Mouse (Mus musculus): ENCODE data around the gene Pde1c. TPM values are rescaled to one million over a fixed set of nuclear protein-coding genes. Genes with fewer than 3 reads are reported as not detected.

Gene Pde1c
- polyA plus RNA-seq, 1 experiment: 1.9 TPM

DNA sequence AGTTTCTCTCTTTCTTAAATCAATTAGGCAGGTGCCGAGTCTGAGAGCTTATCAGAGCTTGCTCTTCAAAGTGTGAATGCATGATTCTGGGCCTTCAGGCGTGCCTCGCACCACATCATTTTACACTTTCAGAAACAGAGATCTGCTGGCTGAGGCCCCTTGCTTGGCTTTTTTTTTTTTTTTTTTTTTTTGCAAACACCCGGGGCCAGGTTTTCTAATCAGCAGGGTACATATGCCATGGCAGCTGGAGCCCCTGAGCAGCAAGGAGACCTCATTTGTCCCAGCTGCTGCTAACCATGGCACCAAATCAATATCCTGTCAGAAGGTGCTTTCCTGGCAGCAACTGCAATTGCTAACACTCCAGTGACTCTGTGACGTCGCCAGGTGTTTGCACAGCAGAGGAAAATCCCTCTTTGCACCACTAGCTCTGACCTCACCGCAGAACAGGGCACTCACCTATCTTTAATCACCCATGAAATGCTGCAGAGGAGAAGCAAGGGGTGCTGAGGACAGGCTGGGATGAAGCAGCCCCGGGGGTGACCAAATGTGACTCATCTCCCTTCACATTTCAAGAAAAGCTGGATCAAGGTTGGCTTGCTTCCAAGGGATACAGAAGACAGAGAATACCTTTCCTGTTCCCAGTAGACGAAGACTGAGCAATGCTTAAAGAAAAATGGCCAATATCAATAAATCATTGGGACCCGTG lies 195.7 kb downstream of the Pde1c start:
- no peak overlapping the region for H3K4me3 ChIP-seq (ENCODE audit: insufficient read depth, low read length)
- TF ChIP-seq CTCF (IDR thresholded peaks at IDR 0.05; ENCODE audit: borderline replicate concordance, insufficient read depth, low read length): no peak
- TF ChIP-seq POLR2A (IDR thresholded peaks at IDR 0.05; ENCODE audit: low read depth, low read length): no peak
- no peaks in the 10 kb centered on the region for H3K4me1 ChIP-seq (ENCODE audit: control insufficient read depth, insufficient read depth, low read length)
- H3K27ac ChIP-seq (ENCODE audit: insufficient read depth, low read length): no peak overlapping the region

DNA sequence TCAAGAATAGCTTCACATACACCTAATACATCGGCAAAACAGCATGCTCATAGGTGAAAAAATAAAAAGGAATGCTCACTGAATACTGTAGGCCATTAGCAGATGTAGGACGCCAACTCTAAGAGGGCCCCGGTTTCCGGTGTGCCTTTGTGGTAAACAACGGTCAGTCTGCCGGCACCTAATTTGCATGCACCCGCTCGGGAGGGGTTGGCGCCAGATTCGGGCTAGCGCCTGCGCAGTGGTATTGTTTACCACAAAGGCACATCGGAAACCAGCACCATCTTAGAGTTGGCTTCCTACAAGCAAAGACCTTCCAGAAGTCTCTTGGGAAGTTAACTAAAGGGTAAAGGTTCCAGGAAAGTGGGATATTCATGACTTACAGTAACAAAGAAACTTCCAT lies 199.4 kb downstream of the Pde1c start:
- Histone ChIP-seq H3K27ac (ENCODE audit: insufficient read depth, low read length) (no peak overlapping the region), H3K4me1 (ENCODE audit: control insufficient read depth, insufficient read depth, low read length) (no peaks in the 10 kb centered on the region), H3K4me3 (ENCODE audit: insufficient read depth, low read length) (no peak overlapping the region)
- TF ChIP-seq POLR2A (IDR thresholded peaks at IDR 0.05; ENCODE audit: low read depth, low read length): no peak
- no peak for TF ChIP-seq CTCF (IDR thresholded peaks at IDR 0.05; ENCODE audit: borderline replicate concordance, insufficient read depth, low read length)

DNA sequence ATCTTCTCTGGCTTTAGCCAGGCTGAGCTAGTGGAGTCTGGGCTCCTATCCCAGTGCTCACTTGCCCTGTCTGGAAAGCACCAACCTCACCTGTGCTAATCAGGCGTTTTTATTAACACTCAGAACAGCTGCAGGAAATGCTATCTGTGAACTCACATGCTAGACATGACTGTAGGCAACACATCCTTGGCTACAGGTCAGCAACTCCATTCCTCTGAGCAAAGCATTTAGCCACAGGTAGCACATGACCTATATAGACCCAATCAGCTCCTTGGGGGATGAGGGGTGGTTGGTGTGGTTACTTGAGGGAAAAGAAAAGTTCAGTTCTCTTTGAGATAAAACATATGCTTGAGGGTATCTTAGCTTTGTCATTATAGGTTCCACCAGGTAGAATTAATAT lies 200.8 kb downstream of the Pde1c start:
- Histone ChIP-seq H3K4me1 (ENCODE audit: control insufficient read depth, insufficient read depth, low read length) (no peaks in the 10 kb centered on the region), H3K4me3 (ENCODE audit: insufficient read depth, low read length) (no peak overlapping the region), H3K27ac (ENCODE audit: insufficient read depth, low read length) (no peak overlapping the region)
- TF ChIP-seq POLR2A (IDR thresholded peaks at IDR 0.05; ENCODE audit: low read depth, low read length) (no peak), CTCF (IDR thresholded peaks at IDR 0.05; ENCODE audit: borderline replicate concordance, insufficient read depth, low read length) (no peak)

DNA sequence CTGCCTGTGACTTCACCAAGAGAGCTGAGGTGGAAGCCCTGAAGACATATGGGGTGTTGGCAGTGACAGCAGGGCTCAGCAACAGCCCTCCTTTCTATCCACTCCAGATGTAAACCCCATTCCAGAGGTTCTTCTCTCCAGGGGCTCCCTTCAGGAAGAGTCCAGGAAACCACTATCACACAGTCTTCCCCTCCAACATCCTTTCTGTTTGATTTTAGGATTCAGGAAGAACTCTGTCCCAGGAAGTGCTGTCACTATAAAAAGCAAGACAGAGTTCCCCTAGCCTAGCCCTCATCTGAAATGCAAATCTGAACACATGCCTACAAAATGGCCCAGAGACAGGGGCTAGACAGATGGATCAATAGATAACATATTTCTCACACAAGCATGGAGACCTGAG lies 201.6 kb downstream of the Pde1c start:
- TF ChIP-seq POLR2A (IDR thresholded peaks at IDR 0.05; ENCODE audit: low read depth, low read length): no peak
- no peak for TF ChIP-seq CTCF (IDR thresholded peaks at IDR 0.05; ENCODE audit: borderline replicate concordance, insufficient read depth, low read length)
- Histone ChIP-seq H3K27ac (ENCODE audit: insufficient read depth, low read length) (no peak overlapping the region), H3K4me3 (ENCODE audit: insufficient read depth, low read length) (no peak overlapping the region), H3K4me1 (ENCODE audit: control insufficient read depth, insufficient read depth, low read length) (no peaks in the 10 kb centered on the region)

DNA sequence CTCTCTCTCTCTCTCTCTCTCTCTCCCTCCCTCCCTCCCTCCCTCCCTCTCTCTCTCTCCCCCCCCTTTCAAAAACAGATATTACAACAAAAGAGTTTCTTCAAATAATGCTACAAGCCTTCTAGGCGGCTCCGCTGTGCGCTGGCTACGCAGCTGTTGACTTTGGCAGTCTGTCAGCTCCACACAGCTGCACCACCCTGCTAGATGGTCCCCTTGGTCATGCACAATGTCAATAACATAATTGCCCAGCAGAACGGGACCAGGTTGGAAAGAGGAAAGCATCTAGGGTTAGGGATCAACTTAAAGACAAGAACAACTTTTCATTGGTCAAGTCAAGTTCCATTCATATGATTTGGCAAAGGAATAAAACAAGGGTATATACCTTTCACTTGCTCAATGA lies 206.3 kb downstream of the Pde1c start:
- H3K27ac ChIP-seq (ENCODE audit: insufficient read depth, low read length): no peak overlapping the region
- no peaks in the 10 kb centered on the region for H3K4me1 ChIP-seq (ENCODE audit: control insufficient read depth, insufficient read depth, low read length)
- no peak for TF ChIP-seq CTCF (IDR thresholded peaks at IDR 0.05; ENCODE audit: borderline replicate concordance, insufficient read depth, low read length)
- H3K4me3 ChIP-seq (ENCODE audit: insufficient read depth, low read length): no peak overlapping the region

DNA sequence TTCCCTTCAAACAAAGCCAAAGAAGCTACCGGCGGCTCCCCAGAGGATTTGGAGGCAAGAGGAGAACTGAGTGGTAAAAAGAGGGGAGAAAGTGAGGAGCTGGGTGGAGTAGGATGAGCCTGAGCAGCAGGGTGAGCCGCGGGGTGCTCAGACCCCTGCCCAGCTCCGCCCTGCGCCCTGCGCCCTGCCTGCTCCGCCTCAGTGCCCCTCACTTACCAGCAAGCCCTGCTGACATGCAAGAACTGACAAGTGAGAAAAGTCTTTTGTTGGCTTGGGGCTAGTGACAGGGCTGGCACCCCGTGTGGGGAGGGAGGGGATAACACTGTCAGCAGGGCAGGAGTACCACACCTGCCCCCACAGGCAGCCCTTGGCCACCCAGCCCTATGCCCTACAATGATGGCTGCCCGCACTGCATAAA lies 206.8 kb downstream of the Pde1c start:
- Histone ChIP-seq H3K4me1 (ENCODE audit: control insufficient read depth, insufficient read depth, low read length) (no peaks in the 10 kb centered on the region), H3K27ac (ENCODE audit: insufficient read depth, low read length) (no peak overlapping the region), H3K4me3 (ENCODE audit: insufficient read depth, low read length) (no peak overlapping the region)
- TF ChIP-seq POLR2A (IDR thresholded peaks at IDR 0.05; ENCODE audit: low read depth, low read length) (no peak), CTCF (IDR thresholded peaks at IDR 0.05; ENCODE audit: borderline replicate concordance, insufficient read depth, low read length) (no peak)

DNA sequence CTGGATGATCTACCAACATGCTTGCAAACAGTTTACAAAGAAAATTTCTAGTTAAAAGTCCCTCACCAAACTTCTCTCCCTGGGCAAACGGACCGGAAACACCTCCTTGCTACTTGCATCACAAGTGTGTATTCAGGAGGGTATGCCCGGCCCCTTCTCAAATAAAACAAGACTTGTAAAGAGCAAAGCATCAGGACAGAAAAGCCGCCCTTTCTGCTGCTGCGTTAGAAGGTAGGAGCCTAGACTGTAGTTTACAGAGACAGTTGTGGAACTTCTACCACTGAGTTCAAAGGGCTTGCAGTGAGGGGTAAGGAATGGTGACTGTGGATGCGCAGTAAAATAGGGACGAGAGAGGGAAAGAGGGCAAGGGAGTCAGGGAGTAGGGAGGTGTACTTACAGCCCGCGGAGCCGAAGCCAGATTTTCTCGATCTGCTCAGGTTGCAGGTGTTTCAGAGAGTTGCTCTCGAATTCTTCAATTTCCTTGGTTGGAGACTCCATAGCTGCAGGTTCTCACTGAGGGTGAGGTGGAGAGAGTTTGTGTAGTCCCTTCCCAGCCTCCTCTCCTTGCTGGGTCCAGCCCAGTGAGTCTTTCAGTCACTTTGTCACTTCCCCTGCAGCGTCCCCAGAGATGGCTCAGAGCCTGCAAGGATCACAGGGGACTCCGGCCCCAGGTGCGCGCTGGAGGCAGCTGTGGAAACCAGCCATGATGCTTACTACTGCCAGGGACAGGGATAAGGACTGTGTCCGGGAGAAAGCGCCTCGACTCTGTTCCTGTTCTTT lies 207.4 kb downstream of the Pde1c start:
- Histone ChIP-seq H3K4me3 (ENCODE audit: insufficient read depth, low read length) (no peak overlapping the region), H3K27ac (ENCODE audit: insufficient read depth, low read length) (no peak overlapping the region), H3K4me1 (ENCODE audit: control insufficient read depth, insufficient read depth, low read length) (no peaks in the 10 kb centered on the region)
- no peak for TF ChIP-seq POLR2A (IDR thresholded peaks at IDR 0.05; ENCODE audit: low read depth, low read length)
- no peak for TF ChIP-seq CTCF (IDR thresholded peaks at IDR 0.05; ENCODE audit: borderline replicate concordance, insufficient read depth, low read length)

DNA sequence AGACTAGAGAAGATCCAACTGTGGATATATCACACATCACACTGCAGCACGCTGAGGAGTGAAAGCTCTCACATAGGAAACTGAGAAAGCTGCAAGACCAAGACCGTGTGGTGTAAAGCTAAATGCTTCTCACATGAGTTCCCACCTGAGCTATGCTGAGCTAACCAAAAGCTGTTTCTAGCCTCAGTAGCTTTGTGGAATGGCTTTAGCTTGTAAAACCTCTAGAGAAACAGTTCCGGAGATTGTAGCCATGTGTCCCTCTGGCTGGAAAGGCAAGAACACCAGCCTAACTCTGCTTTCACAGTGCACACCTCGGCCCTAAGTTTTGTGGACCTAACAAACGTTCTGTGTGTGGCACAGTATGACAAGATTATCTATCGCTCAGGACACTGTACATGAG lies 208.8 kb downstream of the Pde1c start:
- no peak overlapping the region for H3K27ac ChIP-seq (ENCODE audit: insufficient read depth, low read length)
- no peaks in the 10 kb centered on the region for H3K4me1 ChIP-seq (ENCODE audit: control insufficient read depth, insufficient read depth, low read length)
- no peak for TF ChIP-seq CTCF (IDR thresholded peaks at IDR 0.05; ENCODE audit: borderline replicate concordance, insufficient read depth, low read length)
- no peak for TF ChIP-seq POLR2A (IDR thresholded peaks at IDR 0.05; ENCODE audit: low read depth, low read length)
- H3K4me3 ChIP-seq (ENCODE audit: insufficient read depth, low read length): no peak overlapping the region

DNA sequence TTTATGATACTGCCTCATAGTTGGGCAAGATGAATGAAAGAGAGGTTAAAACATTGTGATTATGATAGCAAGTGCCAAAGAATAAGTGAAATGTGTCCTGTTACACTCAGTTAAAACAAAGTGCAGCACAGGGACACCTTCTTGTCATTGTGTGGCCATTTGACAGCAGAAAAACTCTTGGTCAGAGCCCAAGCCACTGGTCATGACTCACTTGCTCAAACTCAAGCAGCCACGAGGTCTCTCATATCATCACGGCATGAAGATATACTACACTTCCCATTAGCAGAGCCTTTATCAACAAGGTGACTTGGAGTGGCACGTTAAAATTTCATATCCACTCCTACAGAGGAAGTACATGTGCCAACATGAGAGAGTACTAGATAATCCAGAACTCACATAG lies 209.8 kb downstream of the Pde1c start:
- no peak for TF ChIP-seq POLR2A (IDR thresholded peaks at IDR 0.05; ENCODE audit: low read depth, low read length)
- TF ChIP-seq CTCF (IDR thresholded peaks at IDR 0.05; ENCODE audit: borderline replicate concordance, insufficient read depth, low read length): no peak
- Histone ChIP-seq H3K4me3 (ENCODE audit: insufficient read depth, low read length) (no peak overlapping the region), H3K4me1 (ENCODE audit: control insufficient read depth, insufficient read depth, low read length) (no peaks in the 10 kb centered on the region), H3K27ac (ENCODE audit: insufficient read depth, low read length) (no peak overlapping the region)

DNA sequence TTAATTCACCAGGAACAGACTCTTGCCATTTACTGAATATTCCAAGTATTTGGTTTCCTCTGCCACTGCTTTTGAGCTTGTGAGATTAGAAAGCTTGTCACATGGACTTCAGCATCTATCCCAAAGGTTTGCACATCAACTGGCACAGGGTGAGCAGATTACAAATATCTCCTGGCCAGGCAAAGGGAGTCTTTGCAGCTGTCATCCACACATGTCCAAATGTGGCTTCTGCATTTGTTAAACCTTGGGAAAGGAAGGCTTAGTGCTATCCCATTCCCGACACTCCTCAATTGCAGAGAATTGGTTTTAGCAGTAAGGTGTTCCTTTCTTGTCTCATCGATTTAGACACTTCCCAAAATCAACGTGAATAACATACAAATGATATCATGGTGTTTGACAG lies 221.7 kb downstream of the Pde1c start:
- Histone ChIP-seq H3K4me3 (ENCODE audit: insufficient read depth, low read length) (no peak overlapping the region), H3K27ac (ENCODE audit: insufficient read depth, low read length) (no peak overlapping the region), H3K4me1 (ENCODE audit: control insufficient read depth, insufficient read depth, low read length) (peaks cover 4% of the 10 kb centered on the region; the same call in 1 of the 2 replicates)
- no peak for TF ChIP-seq POLR2A (IDR thresholded peaks at IDR 0.05; ENCODE audit: low read depth, low read length)
- no peak for TF ChIP-seq CTCF (IDR thresholded peaks at IDR 0.05; ENCODE audit: borderline replicate concordance, insufficient read depth, low read length)

Data from embryonic fibroblast, embryonic 13.5 days (primary cell).